Mouse (Mus musculus) neural tube, embryonic 11.5 days (tissue): ENCODE results near the gene Ear6. TPM values are rescaled to one million over a fixed set of nuclear protein-coding genes. Genes with fewer than 3 reads are reported as not detected.

Source experiments
- ATAC-seq: fragments of 200-750 bp; cut with Nextera tagmentation; 2 replicates; pipeline ENCODE4 v1.8.0; 2017; ENCODE audit warnings: moderate number of reproducible peaks, mild to moderate bottlenecking, moderate TSS enrichment, moderate library complexity; ENCODE audit not compliant: insufficient read depth, low FRiP score, low TSS enrichment
- DNase-seq: peaks from one replicate; pipeline ENCODE4 v3.0.0-alpha.2; 2015; ENCODE audit warnings: low spot score
- H3K27ac ChIP-seq: fragments of 300-500 bp; sonication (generic); 2 replicates; pipeline ENCODE4 v1.5.1; 2014; ENCODE audit warnings: low read depth, mild to moderate bottlenecking, low read length
- H3K27me3 ChIP-seq: fragments of 300-500 bp; sonication (generic); 2 replicates; pipeline ENCODE4 v1.6.1; 2014; ENCODE audit warnings: mild to moderate bottlenecking, low read length, mixed read lengths; ENCODE audit not compliant: control insufficient read depth, insufficient read depth
- H3K36me3 ChIP-seq: fragments of 300-500 bp; sonication (generic); 2 replicates; pipeline ENCODE4 v1.6.1; 2014; ENCODE audit warnings: mild to moderate bottlenecking, low read length, moderate library complexity, mixed read lengths; ENCODE audit not compliant: control insufficient read depth, insufficient read depth
- H3K4me1 ChIP-seq: fragments of 300-500 bp; sonication (generic); 2 replicates; pipeline ENCODE4 v1.6.1; 2014; ENCODE audit warnings: low read length, mixed read lengths; ENCODE audit not compliant: control insufficient read depth, insufficient read depth
- H3K4me2 ChIP-seq: fragments of 300-500 bp; sonication (generic); 2 replicates; pipeline ENCODE4 v1.6.1; 2014; ENCODE audit warnings: low read depth, mild to moderate bottlenecking, moderate library complexity
- H3K4me3 ChIP-seq: fragments of 300-500 bp; sonication (generic); 2 replicates; pipeline ENCODE4 v1.5.1; 2014; ENCODE audit warnings: low read depth, low read length
- H3K9ac ChIP-seq: fragments of 300-500 bp; sonication (generic); 2 replicates; pipeline ENCODE4 v1.6.1; 2014; ENCODE audit warnings: mild to moderate bottlenecking, low read length
- H3K9me3 ChIP-seq: fragments of 300-500 bp; sonication (generic); 2 replicates; pipeline ENCODE4 v1.6.1; 2016; ENCODE audit warnings: low read length; ENCODE audit not compliant: control insufficient read depth
- WGBS: fragments of 180-500 bp; shearing (Covaris S2); extraction: QIAGEN DNeasy Blood & Tissue Kit; methylation state at CpG from one replicate; pipeline ENCODE4 v1.1.7; 2014; 5-methylcytosine and 5-hydroxymethylcytosine counted together
- microRNA-seq: library from miRNA; unstranded; fragments of <30 nt; microRNA quantifications from one replicate; pipeline ENCODE4, GENCODE M21; 2016
- polyA plus RNA-seq: library from polyadenylated mRNA; unstranded; fragments of >200 nt; fragmentation: Nextera tagmentation; extraction: Ambion mirVana; gene quantifications from 2 replicates; pipeline ENCODE4 v1.2.1, GENCODE M21; 2014

Ear6 gene
- polyA plus RNA-seq, 1 experiment from 2014 or later: not detected

GRCm38 (mm10) chr14:51899351-51899750 is 45.9 kb downstream of the Ear6 start:
- no peak for DNase-seq
- no peak overlapping the region for H3K27ac ChIP-seq
- H3K9ac ChIP-seq: no peak overlapping the region
- no peaks in the 10 kb centered on the region for H3K27me3 ChIP-seq
- ATAC-seq: no peak
- H3K4me1 ChIP-seq: no peaks in the 10 kb centered on the region
- no peaks in the 10 kb centered on the region for H3K9me3 ChIP-seq
- 86% methylated on average over 1 of the region's 1 CpGs for WGBS
- no peak overlapping the region for H3K4me2 ChIP-seq
- H3K4me3 ChIP-seq: no peak overlapping the region
- H3K36me3 ChIP-seq: no peaks in the 10 kb centered on the region

GRCm38 (mm10) chr14:51902806-51903710 is 49.6 kb downstream of the Ear6 start:
- no peaks in the 10 kb centered on the region for H3K9me3 ChIP-seq
- H3K9ac ChIP-seq: no peak overlapping the region
- H3K4me1 ChIP-seq: no peaks in the 10 kb centered on the region
- no peak overlapping the region for H3K4me3 ChIP-seq
- 62% methylated on average over 9 of the region's 9 CpGs for WGBS
- peak; percentile 80 for DNase-seq
- no peaks in the 10 kb centered on the region for H3K36me3 ChIP-seq
- H3K27ac ChIP-seq: no peak overlapping the region
- H3K27me3 ChIP-seq: no peaks in the 10 kb centered on the region
- peak; percentile 65; the same call in 1 of the 2 replicates for ATAC-seq
- H3K4me2 ChIP-seq: no peak overlapping the region

DNA sequence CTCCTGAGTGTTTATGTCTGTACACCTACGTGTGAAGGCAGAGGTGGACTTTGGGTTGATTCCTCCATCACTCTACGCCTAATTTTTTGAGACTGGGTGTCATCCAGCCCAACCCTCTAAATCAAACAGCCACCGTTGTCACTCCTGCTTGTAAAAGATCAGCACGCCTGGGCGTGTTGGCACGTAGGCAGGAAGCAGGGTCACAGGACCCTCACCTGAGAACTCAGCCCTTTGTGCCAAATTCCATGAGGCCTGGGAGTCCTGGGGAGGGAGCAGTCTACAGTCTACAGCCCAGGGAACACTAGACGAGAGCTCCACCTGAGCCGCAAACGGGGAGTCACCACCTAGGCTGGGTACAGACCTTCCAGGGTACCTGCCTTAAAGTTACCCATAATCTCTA is 50.3 kb downstream of the Ear6 start:
- Histone ChIP-seq H3K4me2 (no peak overlapping the region), H3K9ac (no peak overlapping the region), H3K27ac (no peak overlapping the region), H3K4me3 (no peak overlapping the region), H3K27me3 (no peaks in the 10 kb centered on the region), H3K36me3 (no peaks in the 10 kb centered on the region), H3K9me3 (no peaks in the 10 kb centered on the region), H3K4me1 (no peaks in the 10 kb centered on the region)
- DNase-seq (no peak), ATAC-seq (no peak)
- WGBS: 93% methylated on average over 9 of the region's 9 CpGs

Small RNA genes within 50 kb of the gene (microRNA-seq; reads per million reads assigned to microRNA genes)
- not detected for gene Gm27375

Other genes starting within 250 kb of the Ear6 start
- gene Gm17078, start 242.4 kb upstream of the Ear6 start, polyA plus RNA-seq: not detected in 2 replicates
- gene Gm4181, start 218.0 kb upstream of the Ear6 start, polyA plus RNA-seq: not detected in 2 replicates
- not detected in 2 replicates for gene Gm17079, start 158.2 kb upstream of the Ear6 start, polyA plus RNA-seq
- gene Gm5800, start 136.5 kb upstream of the Ear6 start, polyA plus RNA-seq: not detected in 2 replicates
- not detected in 2 replicates for gene Ang4, start 80.1 kb upstream of the Ear6 start, polyA plus RNA-seq
- not detected in 2 replicates for gene AY358078, start 53.7 kb upstream of the Ear6 start, polyA plus RNA-seq
- gene Mettl17, start 31.1 kb downstream of the Ear6 start, polyA plus RNA-seq: 58.8 and 58.9 TPM in 2 replicates
- 0.23 and 0.40 TPM in 2 replicates for gene Slc39a2, start 39.2 kb downstream of the Ear6 start, polyA plus RNA-seq
- gene Ndrg2, start 60.5 kb downstream of the Ear6 start, polyA plus RNA-seq: 8.2 and 10.4 TPM in 2 replicates
- gene Tppp2, start 64.7 kb downstream of the Ear6 start, polyA plus RNA-seq: not detected in 2 replicates
- gene Rnase13, start 69.1 kb downstream of the Ear6 start, polyA plus RNA-seq: not detected in 2 replicates
- gene Arhgef40, start 131.0 kb downstream of the Ear6 start, polyA plus RNA-seq: 76.7 and 77.2 TPM in 2 replicates
- gene Tmem253, start 162.0 kb downstream of the Ear6 start, polyA plus RNA-seq: 0.61 and 1.6 TPM in 2 replicates
- gene Zfp219, start 167.0 kb downstream of the Ear6 start, polyA plus RNA-seq: 70.6 and 83.3 TPM in 2 replicates
- gene Olfr221, start 188.8 kb downstream of the Ear6 start, polyA plus RNA-seq: not detected in 2 replicates